Mouse (Mus musculus): ENCODE measurements around the gene Tmem184b. TPM values are rescaled to one million over a fixed set of nuclear protein-coding genes. Genes with fewer than 3 reads are reported as not detected.

Tmem184b gene
- total and polyA plus RNA-seq, 3 experiments: 7.1 to 42.7 (median 21.1) TPM

- dilution Hi-C loops (cut with MboI; ENCODE audit: extremely low pct_ligation_motif_present, extremely low pct_unique_long_range_greater_than_20kb, low sequenced_read_pairs): no loop called here
- TF ChIP-seq RCOR1 (conservative IDR thresholded peaks at IDR 0.05; ENCODE audit: low read depth, low read length) (0 out of 2 replicates have a peak, but pooled peaks have one; percentile 26), POLR2A (IDR thresholded peaks at IDR 0.05; ENCODE audit: low read depth, low read length) (no peak), SMC3 (IDR thresholded peaks at IDR 0.05; ENCODE audit: low read depth, low read length) (no peak), ZNF384 (IDR thresholded peaks at IDR 0.05; ENCODE audit: low read depth, low read length) (0 out of 2 replicates have a peak, but pooled peaks have one; percentile 4), ELF1 (IDR thresholded peaks at IDR 0.05; ENCODE audit: low read depth, low read length) (no peak), USF2 (conservative IDR thresholded peaks at IDR 0.05; ENCODE audit: low read depth, low read length) (no peak), GABPA (IDR thresholded peaks at IDR 0.05; ENCODE audit: insufficient replicate concordance, low read depth, low read length) (no peak), ZMIZ1 (IDR thresholded peaks at IDR 0.05; ENCODE audit: low read depth, low read length) (no peak), RAD21 (IDR thresholded peaks at IDR 0.05; ENCODE audit: low read depth, low read length) (no peak), CTCF (conservative IDR thresholded peaks at IDR 0.05 in 1 of 2, IDR thresholded peaks at IDR 0.05 in 1 of 2; ENCODE audit: low read depth in 2 of 2, low read length in 2 of 2) (no peak), MAFK (IDR thresholded peaks at IDR 0.05; ENCODE audit: insufficient replicate concordance, low read length) (no peak), ETS1 (conservative IDR thresholded peaks at IDR 0.05; ENCODE audit: low read depth, low read length) (no peak), ZC3H11A (IDR thresholded peaks at IDR 0.05; ENCODE audit: low read depth, low read length) (no peak), SIN3A (IDR thresholded peaks at IDR 0.05; ENCODE audit: low read length) (no peak), ZKSCAN1 (IDR thresholded peaks at IDR 0.05; ENCODE audit: borderline replicate concordance, low read depth, low read length) (no peak), JUN (IDR thresholded peaks at IDR 0.05; ENCODE audit: insufficient read depth, low read depth, low read length) (no peak), CHD2 (IDR thresholded peaks at IDR 0.05; ENCODE audit: low read length) (no peak), MXI1 (IDR thresholded peaks at IDR 0.05; ENCODE audit: low read depth, low read length) (peak; percentile 39; the same call in 1 of the 2 replicates), NELFE (IDR thresholded peaks at IDR 0.05; ENCODE audit: low read depth, low read length) (no peak), NRF1 (IDR thresholded peaks at IDR 0.05; ENCODE audit: low read depth, low read length) (no peak), EP300 (IDR thresholded peaks at IDR 0.05; ENCODE audit: low read length) (no peak), PAX5 (IDR thresholded peaks at IDR 0.05; ENCODE audit: low read length) (no peak)
- H3K27me3 ChIP-seq (replicated peaks): no peaks in the 10 kb centered on the region
- H3K4me3 ChIP-seq (replicated peaks in 1 of 3; ENCODE audit: low read depth in 2 of 3, low read length in 2 of 3, poor library complexity in 1 of 3): no peak overlapping the region
- no peak overlapping the region for H3K4me2 ChIP-seq (ENCODE audit: insufficient read depth, low read depth, poor library complexity, severe bottlenecking)
- in situ Hi-C loops (cut with MboI; ENCODE audit: low pct_ligation_motif_present, low pct_unique_long_range_greater_than_20kb, low sequenced_read_pairs): loop anchor here (25.0 kb wide), 1 partner anchor 417 kb away; the partner anchor contains the start of gene Pdxp
- no peaks in the 10 kb centered on the region for H3K9me3 ChIP-seq (replicated peaks; ENCODE audit: low read length)
- peak overlapping the region; percentile 31; the same call in 1 of the 2 replicates for H3K27ac ChIP-seq (ENCODE audit: insufficient read depth, low read depth)
- H3K79me2 ChIP-seq (replicated peaks; ENCODE audit: control insufficient read depth, extremely low read depth, insufficient read depth, poor library complexity, severe bottlenecking): peaks cover 20% of the 10 kb centered on the region
- H3K4me1 ChIP-seq (ENCODE audit: control insufficient read depth in 1 of 2, insufficient read depth in 2 of 2): peaks cover 19 to 59% of the 10 kb centered on the region in 2 experiments
- H3K9ac ChIP-seq (ENCODE audit: insufficient read depth, low read depth): no peak overlapping the region
- DNase-seq (ENCODE audit: extremely low read depth): no peak
- H3K36me3 ChIP-seq (replicated peaks in 1 of 2; ENCODE audit: control insufficient read depth in 1 of 2, insufficient read depth in 1 of 2, low read length in 1 of 2): peaks cover 0 to 3% of the 10 kb centered on the region in 2 experiments
These were observed 74.5 kb downstream of the Tmem184b start for GRCm38 (mm10) chr15:79328939-79329275.
